Mouse (Mus musculus) embryo, embryonic 9.5 days (tissue): ENCODE data around the gene Cep295nl.

Experiments
- DNase-seq: peaks from one replicate; pipeline ENCODE4 v3.0.0-alpha.2; 2017; ENCODE audit errors: extremely low spot score

The Cep295nl gene

DNA sequence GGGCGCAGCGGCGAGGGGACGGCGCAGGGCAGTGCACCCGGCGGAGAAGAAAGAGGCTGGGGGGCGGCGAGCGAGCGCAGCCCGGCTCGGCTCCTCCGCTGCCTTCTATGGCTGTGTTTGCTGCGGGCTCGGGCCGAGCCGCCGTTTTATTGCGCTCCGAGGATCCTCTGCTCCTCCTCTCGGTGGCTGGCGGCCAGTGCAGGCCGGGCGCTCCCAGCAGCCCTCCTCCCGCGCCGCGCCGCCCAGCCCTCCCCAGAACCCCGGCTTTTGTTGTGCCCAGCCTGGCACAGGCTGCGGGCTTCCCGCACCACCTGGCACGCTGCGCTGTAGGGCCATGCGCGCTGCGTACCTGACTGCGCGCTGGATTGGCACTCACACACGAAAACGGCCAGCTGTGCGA lies 12.9 kb upstream of the Cep295nl start:
- peak; percentile 85 for DNase-seq

DNA sequence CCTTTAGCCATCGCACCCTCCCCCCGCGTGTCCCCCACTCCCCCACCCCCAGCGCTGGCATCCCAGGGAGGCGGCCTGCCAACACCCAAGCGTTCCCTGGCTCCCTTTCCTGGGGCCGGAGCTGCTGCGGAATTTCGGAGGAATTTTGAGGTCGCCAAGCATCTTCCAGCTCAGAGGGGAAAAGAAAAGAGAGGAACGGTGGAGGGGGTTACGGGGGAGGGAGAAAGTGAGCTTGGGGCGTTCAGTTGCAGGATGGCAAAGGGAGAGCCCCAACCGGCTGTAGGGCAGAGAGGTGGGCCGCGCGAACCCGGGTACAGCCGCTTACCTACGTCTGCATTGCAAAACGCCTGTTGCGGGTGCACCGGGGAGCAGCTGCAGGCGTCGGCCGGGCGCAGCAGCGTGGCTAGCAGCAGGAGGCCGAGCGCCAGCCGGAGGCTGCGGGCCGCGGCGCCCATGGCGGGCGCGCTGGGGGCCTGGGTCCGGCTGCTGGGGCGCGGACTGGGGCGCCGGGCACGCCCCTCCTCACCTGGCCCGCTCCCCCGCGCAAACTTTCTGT lies 12.4 kb upstream of the Cep295nl start:
- peak; percentile 39 for DNase-seq

DNA sequence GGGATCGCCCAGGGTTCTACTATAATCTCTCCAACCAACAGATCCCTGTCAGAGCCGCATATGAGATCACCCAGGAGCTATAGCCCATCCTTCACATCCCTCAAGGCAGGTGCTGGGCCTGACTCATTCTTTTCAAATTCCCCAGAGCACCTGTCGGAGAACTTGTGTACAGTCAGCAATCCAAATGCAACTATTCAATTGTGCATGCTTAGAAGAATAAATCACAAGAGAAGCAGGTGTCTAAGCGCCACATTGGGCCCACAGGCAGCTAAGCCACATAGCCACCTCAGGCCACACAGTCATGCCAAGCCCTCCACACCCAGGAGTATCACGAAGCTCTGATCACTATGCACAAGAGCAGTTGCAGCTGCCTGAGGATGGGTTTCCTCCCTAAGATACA lies 7.2 kb upstream of the Cep295nl start:
- DNase-seq: no peak

GRCm38 (mm10) chr11:118348877-118349276 lies 6.6 kb upstream of the Cep295nl start:
- DNase-seq: no peak

GRCm38 (mm10) chr11:118348419-118348818 lies 6.1 kb upstream of the Cep295nl start:
- DNase-seq: no peak

DNA sequence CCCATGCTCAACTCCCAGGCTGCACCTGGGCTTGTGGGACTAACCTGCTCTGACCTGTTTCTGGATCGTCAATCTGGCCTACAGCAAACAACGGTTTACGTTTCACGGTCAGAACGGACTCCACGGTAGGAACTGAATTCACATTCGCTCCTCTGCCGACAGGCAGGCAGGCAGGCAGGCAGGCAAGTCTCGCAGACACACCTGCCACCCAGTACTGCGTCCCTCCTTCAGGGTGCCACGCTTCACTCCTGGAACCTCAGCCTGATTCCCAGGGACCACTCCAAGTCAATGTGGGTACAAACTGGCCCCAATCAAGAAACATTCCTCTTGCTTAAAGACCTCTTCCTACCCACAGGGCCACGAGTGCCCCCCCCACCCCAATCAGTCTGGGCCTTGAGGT lies 5.6 kb upstream of the Cep295nl start:
- DNase-seq: no peak

DNA sequence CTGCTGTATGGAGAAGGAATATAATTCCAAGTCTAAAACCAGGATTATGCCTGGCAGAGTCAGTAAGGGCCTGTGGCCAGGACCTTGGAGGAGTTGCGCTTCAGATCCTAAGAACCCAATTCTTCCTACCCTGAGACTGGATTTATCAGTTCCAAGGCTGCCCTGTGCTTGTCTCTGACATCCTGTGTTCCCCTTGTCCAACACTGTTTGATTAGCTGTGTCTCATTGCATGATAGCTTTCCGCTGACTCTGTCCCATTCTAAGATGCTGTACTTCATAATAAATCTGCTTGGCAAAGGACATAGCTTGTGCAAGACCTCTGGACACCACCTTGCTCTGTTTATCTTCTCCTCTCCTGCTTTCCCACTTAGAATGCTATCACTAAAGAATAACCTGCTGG lies 5.1 kb upstream of the Cep295nl start:
- DNase-seq: no peak

- DNase-seq: no peak
Observed at GRCm38 (mm10) chr11:118346395-118347096, 4.2 kb upstream of the Cep295nl start.

DNA sequence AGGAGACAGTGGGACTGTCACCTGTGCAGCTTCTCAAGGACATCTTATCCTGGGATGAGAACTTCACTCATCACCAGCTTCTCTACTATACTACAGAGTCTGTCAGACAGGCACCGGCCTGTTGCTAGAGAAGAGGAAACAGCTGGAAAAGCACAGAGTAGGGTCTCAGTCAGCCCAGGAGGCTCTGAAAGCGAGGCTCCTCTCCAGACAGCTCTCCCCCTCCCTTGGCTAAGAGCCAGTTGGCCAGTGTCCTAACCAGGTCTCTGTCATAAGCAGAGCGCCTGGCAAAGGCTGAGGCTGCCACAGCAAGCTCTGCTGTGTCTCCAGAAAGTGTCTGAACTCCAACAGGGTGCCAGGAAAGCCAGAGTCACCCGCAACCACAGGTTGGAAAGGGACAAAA lies 3.4 kb upstream of the Cep295nl start:
- no peak for DNase-seq

DNA sequence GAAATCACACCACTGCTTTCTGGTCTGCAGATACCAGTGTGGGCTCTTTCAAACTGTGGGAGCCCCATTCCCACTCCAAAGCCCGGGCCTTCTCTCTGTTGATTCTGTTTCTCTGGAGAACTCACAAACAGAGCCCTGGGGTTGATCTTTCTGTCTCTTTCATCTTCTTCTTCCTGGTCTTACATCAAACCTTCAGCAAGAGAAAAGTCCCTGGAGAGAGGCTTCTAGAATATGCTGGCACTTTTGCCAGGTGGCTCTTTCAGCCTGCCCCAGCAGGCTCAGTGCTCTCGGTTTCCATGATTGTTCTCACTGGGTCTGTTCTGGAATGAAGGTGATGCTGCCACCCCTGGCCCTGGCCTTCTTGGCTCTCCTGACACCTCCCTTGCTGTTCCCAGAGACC lies 1.3 kb upstream of the Cep295nl start:
- DNase-seq: no peak

GRCm38 (mm10) chr11:118337491-118338168 lies 4.7 kb downstream of the Cep295nl start:
- no peak for DNase-seq

DNA sequence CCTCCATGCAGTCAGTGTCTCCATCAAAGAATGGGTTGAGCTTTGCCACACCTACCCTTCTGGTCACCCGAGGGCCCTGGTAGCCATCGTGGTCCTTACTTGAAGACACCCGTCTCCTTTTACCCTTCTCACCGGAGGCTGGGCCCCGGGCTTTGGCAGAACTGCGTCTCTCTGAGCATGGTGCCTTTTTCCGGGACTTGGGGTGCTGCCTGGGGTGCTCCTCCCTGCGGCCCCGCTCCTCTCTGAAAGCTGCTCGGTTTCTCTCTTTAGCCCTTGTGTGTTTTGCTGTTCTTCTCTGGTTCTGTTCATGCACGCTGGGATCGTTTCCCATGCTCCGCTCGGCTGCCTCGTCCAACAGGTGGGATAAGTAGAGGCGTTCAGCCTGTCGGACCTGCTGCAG lies 8.9 kb downstream of the Cep295nl start:
- no peak for DNase-seq

DNA sequence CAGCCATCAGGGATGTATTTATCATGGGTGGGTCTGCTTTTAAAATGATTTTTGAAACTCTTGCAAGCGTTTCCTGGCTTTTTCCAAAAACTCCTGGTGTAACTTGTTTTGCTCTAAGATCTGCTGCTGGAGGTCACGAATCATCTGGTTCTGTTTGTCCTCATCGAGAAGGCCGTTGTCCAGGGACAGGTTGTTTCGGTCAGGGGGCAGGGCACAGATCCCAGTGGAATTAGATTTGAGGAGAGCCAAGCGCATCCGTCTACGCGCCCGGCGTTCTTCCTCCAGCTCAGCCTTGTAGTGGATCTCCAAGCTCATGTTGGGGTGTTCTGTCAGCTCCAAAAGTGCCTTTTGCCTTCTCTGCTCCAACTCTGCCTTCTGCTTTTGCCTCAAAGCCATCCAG lies 9.9 kb downstream of the Cep295nl start:
- DNase-seq: no peak

DNA sequence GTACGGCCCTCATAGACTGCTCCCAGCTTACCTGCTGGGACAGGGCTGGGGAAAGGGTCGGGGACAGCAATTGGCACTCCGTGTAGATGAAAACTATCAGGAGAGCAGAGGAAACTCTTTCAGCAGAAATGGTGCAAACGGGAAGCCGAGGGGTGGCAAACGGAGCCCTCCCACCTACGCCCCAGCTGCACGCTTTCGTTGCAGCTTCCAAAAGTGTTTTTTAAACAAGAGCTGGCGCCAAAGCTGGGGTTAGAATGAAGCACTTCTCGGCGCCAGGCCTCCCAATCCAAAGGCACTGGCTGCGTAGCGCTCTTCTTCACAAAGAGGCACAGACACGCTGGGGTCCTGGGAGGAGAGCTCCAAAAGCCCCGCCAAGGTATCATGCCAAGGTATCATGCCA lies 11.5 kb downstream of the Cep295nl start:
- DNase-seq: no peak

- DNase-seq: no peak
Observed at GRCm38 (mm10) chr11:118330361-118330760, 11.9 kb downstream of the Cep295nl start.

DNA sequence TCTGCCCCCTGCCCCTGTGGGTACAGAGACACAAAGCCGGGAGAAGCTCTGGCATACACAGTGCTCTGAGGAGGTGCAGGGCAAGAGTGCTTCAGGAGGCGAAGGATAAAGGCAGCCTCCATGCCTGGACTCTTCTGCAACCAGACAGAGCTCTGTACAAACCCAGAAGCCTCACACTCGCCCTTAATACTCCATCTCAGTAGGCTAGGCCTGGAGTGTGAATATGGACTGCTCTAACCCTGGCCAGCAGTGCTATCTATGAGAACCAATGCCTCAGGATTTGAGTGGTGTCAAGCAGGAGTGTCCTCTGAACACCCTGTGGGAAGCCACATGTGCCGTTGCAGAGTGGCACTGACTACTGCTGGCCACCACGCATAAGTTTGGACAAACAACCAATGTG lies 13.4 kb downstream of the Cep295nl start:
- DNase-seq: no peak

GRCm38 (mm10) chr11:118328511-118328910 lies 13.8 kb downstream of the Cep295nl start:
- no peak for DNase-seq

GRCm38 (mm10) chr11:118326991-118327971 lies 15.0 kb downstream of the Cep295nl start:
- DNase-seq: peak; percentile 35

GRCm38 (mm10) chr11:118326491-118326890 lies 15.8 kb downstream of the Cep295nl start:
- DNase-seq: no peak

DNA sequence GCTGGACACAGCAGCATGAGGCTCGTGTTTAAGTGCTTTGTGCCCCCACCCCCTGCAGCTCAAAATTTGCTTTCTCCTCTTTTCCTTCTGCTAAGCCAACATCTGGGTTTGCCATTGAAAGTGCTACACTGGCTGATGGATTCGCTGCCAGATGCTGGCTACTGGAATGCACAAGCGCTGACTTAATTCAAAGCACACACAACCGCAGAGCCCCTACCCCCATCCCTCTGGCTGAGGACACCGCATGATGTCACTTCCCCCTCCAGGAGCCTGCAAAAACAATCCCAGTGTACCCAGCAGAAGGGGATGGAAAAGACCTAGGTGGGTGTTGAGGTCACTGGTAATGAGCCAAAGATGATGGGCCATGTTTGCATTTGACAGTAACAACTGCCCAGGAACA lies 17.8 kb downstream of the Cep295nl start:
- DNase-seq: peak; percentile 43

GRCm38 (mm10) chr11:118323974-118324373 lies 18.3 kb downstream of the Cep295nl start:
- no peak for DNase-seq

- DNase-seq: no peak
Observed at GRCm38 (mm10) chr11:118322647-118323046, 19.7 kb downstream of the Cep295nl start.
